Mouse (Mus musculus) liver, adult 2 months (tissue): Measurements from ENCODE around the gene Acadvl.

ENCODE experiments used
- CTCF ChIP-seq: fragments of 200-500 bp; IDR thresholded peaks from 2 replicates; pipeline ENCODE4 v1.5.1; 2011; ENCODE audit warnings: low read depth, low read length, control low read depth
- POLR2A ChIP-seq: fragments of 200-500 bp; IDR thresholded peaks from 2 replicates; pipeline ENCODE4 v1.6.1; 2011; ENCODE audit warnings: low read length, control low read depth; ENCODE audit not compliant: insufficient read depth; ENCODE audit errors: extremely low read depth

DNA sequence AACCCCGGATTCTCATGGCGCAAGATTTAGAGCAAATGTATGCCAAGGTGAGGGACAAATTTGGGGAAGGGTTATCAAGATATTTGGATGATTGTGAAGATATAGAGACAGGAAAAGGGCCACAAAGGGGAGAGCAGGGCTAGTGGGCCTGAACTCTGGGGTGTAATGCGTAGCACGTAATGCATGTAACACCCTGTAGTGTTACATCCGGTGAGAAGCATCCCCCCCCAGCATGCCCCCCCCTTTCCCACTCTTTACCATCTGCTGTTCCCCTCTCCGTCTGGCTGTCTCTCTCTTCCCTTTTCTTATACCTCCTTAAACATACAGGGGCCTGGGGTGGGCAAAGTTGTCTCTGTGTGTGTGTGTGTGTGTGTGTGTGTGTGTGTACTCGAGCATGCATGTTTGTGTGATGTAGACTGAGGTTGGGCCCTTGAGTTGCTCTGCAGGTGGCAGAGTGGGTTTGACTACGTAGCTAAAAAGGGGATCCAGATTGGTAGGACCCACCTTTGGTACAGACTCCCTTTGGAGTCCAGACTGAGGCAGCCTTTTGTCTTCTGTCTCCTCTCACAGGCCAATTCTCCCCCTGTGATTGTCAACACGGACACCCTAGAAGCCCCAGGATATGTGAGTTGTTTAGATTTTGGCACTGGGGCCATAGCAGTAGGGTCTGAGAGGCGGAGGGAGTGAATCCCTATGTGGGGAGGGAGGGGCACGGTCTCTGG, 14.8 kb upstream of the Acadvl start:
- TF ChIP-seq POLR2A, result no peak
- no peak for TF ChIP-seq CTCF
